Mouse (Mus musculus): ENCODE data around the gene Tssk3. TPM values are rescaled to one million over a fixed set of nuclear protein-coding genes. Genes with fewer than 3 reads are reported as not detected.
A peak's percentile ranks its signal among the peaks of the same experiment; 100 is the strongest.

The Tssk3 gene
- total and polyA plus RNA-seq, 2 experiments from 2014 or later: not detected

- 43% methylated on average over 5 of the region's 5 CpGs for WGBS
Measured at GRCm38 (mm10) chr4:129456126-129456525, 34.7 kb downstream of the Tssk3 start.

GRCm38 (mm10) chr4:129455265-129455664 lies 35.6 kb downstream of the Tssk3 start:
- H3K9ac ChIP-seq (replicated peaks; ENCODE audit: low read depth, low read length): no peak overlapping the region
- H3K4me2 ChIP-seq (ENCODE audit: low read depth, low read length): no peak overlapping the region
- TF ChIP-seq CTCF (IDR thresholded peaks at IDR 0.05; ENCODE audit: low read depth): peak; percentile 99
- no peak for TF ChIP-seq EP300 (IDR thresholded peaks at IDR 0.05; ENCODE audit: low read depth)
- no peaks in the 10 kb centered on the region for H3K27me3 ChIP-seq (ENCODE audit: control insufficient read depth, insufficient read depth, low read length)
- H3K36me3 ChIP-seq (replicated peaks; ENCODE audit: control insufficient read depth, insufficient read depth, low read length): no peaks in the 10 kb centered on the region
- H3K4me1 ChIP-seq (ENCODE audit: control insufficient read depth, insufficient read depth): no peaks in the 10 kb centered on the region
- H3K27ac ChIP-seq (ENCODE audit: low read depth): no peak overlapping the region
- no peak overlapping the region for H3K4me3 ChIP-seq (ENCODE audit: low read depth, low read length)
- H3K9me3 ChIP-seq (replicated peaks; ENCODE audit: control insufficient read depth, low read length): no peaks in the 10 kb centered on the region
- ATAC-seq (ENCODE audit: insufficient read depth, low read depth) (peak; percentile 81), DNase-seq (ENCODE audit: low spot score) (peak; percentile 79)
- WGBS: under 1% methylated on average over 5 of the region's 5 CpGs

More at GRCm38 (mm10) chr4:129456126-129456525, 34.7 kb downstream of the Tssk3 start:
- no peak overlapping the region for H3K4me3 ChIP-seq (ENCODE audit: low read depth, low read length)
- H3K36me3 ChIP-seq (replicated peaks; ENCODE audit: control insufficient read depth, insufficient read depth, low read length): no peaks in the 10 kb centered on the region
- TF ChIP-seq CTCF (IDR thresholded peaks at IDR 0.05; ENCODE audit: low read depth): no peak
- TF ChIP-seq EP300 (IDR thresholded peaks at IDR 0.05; ENCODE audit: low read depth): no peak
- peaks cover 3% of the 10 kb centered on the region; the same call in 1 of the 2 replicates for H3K4me1 ChIP-seq (ENCODE audit: control insufficient read depth, insufficient read depth)
- no peaks in the 10 kb centered on the region for H3K27me3 ChIP-seq (ENCODE audit: control insufficient read depth, insufficient read depth, low read length)
- no peak overlapping the region for H3K4me2 ChIP-seq (ENCODE audit: low read depth, low read length)
- no peak for DNase-seq (ENCODE audit: low spot score)
- H3K9ac ChIP-seq (replicated peaks; ENCODE audit: low read depth, low read length): no peak overlapping the region
- ATAC-seq (ENCODE audit: insufficient read depth, low read depth): no peak
- no peaks in the 10 kb centered on the region for H3K9me3 ChIP-seq (replicated peaks; ENCODE audit: control insufficient read depth, low read length)
- no peak overlapping the region for H3K27ac ChIP-seq (ENCODE audit: low read depth)

DNA sequence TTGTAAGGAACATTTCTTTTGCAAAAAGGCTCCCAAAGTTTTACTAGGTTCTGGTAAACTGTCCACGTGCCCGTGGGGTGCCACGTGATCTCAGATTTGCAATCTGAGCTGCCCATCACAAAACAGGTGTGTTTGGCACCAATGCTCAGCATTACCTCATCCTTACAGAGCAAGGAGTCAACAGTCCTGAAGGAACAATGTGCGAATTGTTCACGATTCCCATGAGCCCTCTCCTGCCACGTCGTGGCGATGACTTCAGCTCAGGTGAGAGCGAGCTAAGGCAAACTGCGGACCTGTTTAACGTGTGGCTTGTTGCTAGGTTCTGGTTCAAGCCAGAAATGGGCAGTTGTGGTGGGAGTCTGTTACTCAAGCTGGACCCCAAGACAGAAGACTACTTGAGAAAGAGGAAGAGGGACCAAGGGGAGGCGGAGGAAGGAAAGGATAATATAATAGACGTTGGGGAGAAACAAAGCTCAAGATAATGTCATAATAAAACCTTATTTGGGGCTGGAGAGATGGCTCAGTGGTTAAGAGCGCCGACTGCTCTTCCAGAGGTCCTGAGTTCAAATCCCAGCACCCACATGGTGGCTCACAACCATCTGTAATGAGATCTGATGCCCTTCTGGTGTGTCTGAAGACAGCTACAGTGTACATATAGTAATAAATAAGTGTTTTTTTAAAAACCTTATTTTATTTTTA lies 39.2 kb downstream of the Tssk3 start:
- no peaks in the 10 kb centered on the region for H3K36me3 ChIP-seq (replicated peaks; ENCODE audit: control insufficient read depth, insufficient read depth, low read length)
- no peaks in the 10 kb centered on the region for H3K9me3 ChIP-seq (replicated peaks; ENCODE audit: control insufficient read depth, low read length)
- no peak for DNase-seq (ENCODE audit: low spot score)
- ATAC-seq (ENCODE audit: insufficient read depth, low read depth): no peak
- H3K27me3 ChIP-seq (ENCODE audit: control insufficient read depth, insufficient read depth, low read length): no peaks in the 10 kb centered on the region
- no peak for TF ChIP-seq CTCF (IDR thresholded peaks at IDR 0.05; ENCODE audit: low read depth)
- TF ChIP-seq EP300 (IDR thresholded peaks at IDR 0.05; ENCODE audit: low read depth): no peak
- H3K9ac ChIP-seq (replicated peaks; ENCODE audit: low read depth, low read length): no peak overlapping the region
- no peak overlapping the region for H3K4me3 ChIP-seq (ENCODE audit: low read depth, low read length)
- no peak overlapping the region for H3K4me2 ChIP-seq (ENCODE audit: low read depth, low read length)
- WGBS: 77% methylated on average over 15 of the region's 15 CpGs
- peaks cover 9% of the 10 kb centered on the region; the same call in 1 of the 2 replicates for H3K4me1 ChIP-seq (ENCODE audit: control insufficient read depth, insufficient read depth)
- no peak overlapping the region for H3K27ac ChIP-seq (ENCODE audit: low read depth)

DNA sequence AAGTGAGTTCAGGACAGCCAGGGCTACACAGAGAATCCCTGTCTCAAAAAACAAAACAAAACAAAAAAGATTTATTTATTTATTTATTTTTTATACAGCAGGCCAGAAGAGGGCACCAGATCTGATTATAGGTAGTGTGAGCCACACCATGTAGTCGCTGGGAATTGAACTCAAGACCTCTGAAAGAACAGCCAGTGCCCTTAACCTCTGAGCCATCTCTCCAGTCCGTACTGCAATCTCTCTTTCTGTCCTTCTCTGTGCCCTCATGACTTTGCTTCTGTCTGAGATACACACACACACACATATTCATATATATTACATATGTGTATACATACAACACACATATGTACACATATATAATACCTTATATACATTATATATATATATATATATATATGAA lies 40.0 kb downstream of the Tssk3 start:
- Histone ChIP-seq H3K9me3 (replicated peaks; ENCODE audit: control insufficient read depth, low read length) (no peaks in the 10 kb centered on the region), H3K27me3 (ENCODE audit: control insufficient read depth, insufficient read depth, low read length) (no peaks in the 10 kb centered on the region), H3K4me2 (ENCODE audit: low read depth, low read length) (no peak overlapping the region), H3K36me3 (replicated peaks; ENCODE audit: control insufficient read depth, insufficient read depth, low read length) (no peaks in the 10 kb centered on the region), H3K4me1 (ENCODE audit: control insufficient read depth, insufficient read depth) (peaks cover 9% of the 10 kb centered on the region; the same call in 1 of the 2 replicates), H3K4me3 (ENCODE audit: low read depth, low read length) (no peak overlapping the region), H3K27ac (ENCODE audit: low read depth) (no peak overlapping the region), H3K9ac (replicated peaks; ENCODE audit: low read depth, low read length) (no peak overlapping the region)
- TF ChIP-seq CTCF (IDR thresholded peaks at IDR 0.05; ENCODE audit: low read depth) (no peak), EP300 (IDR thresholded peaks at IDR 0.05; ENCODE audit: low read depth) (no peak)
- ATAC-seq (ENCODE audit: insufficient read depth, low read depth) (no peak), DNase-seq (ENCODE audit: low spot score) (no peak)
- 73% methylated on average over 2 of the region's 2 CpGs for WGBS

- Histone ChIP-seq H3K4me3 (ENCODE audit: low read depth, low read length) (no peak overlapping the region), H3K27me3 (ENCODE audit: control insufficient read depth, insufficient read depth, low read length) (no peaks in the 10 kb centered on the region), H3K9me3 (replicated peaks; ENCODE audit: control insufficient read depth, low read length) (no peaks in the 10 kb centered on the region), H3K36me3 (replicated peaks; ENCODE audit: control insufficient read depth, insufficient read depth, low read length) (no peaks in the 10 kb centered on the region), H3K27ac (ENCODE audit: low read depth) (no peak overlapping the region), H3K4me2 (ENCODE audit: low read depth, low read length) (no peak overlapping the region), H3K9ac (replicated peaks; ENCODE audit: low read depth, low read length) (no peak overlapping the region), H3K4me1 (ENCODE audit: control insufficient read depth, insufficient read depth) (peaks cover 12% of the 10 kb centered on the region; the same call in 1 of the 2 replicates)
- TF ChIP-seq CTCF (IDR thresholded peaks at IDR 0.05; ENCODE audit: low read depth) (no peak), EP300 (IDR thresholded peaks at IDR 0.05; ENCODE audit: low read depth) (no peak)
- ATAC-seq (ENCODE audit: insufficient read depth, low read depth) (no peak), DNase-seq (ENCODE audit: low spot score) (no peak)
- 79% methylated on average over 6 of the region's 6 CpGs for WGBS
Measured at GRCm38 (mm10) chr4:129448713-129449112, 42.1 kb downstream of the Tssk3 start.
